Mouse (Mus musculus) C2C12 (cell line): ENCODE results near the gene Mybbp1a.

Experiments
- CEBPB ChIP-seq: IDR thresholded peaks from one replicate; pipeline ENCODE4 v1.6.1; 2011; ENCODE audit warnings: low read depth, mild to moderate bottlenecking, control low read depth, moderate library complexity
- CTCF ChIP-seq: IDR thresholded peaks from one replicate; pipeline ENCODE4 v1.5.1; 2011; ENCODE audit not compliant: control insufficient read depth, insufficient read depth, insufficient read length
- MAX ChIP-seq: IDR thresholded peaks from one replicate; pipeline ENCODE4 v1.6.1; 2011; ENCODE audit warnings: mild to moderate bottlenecking, control low read depth
- MYOG ChIP-seq: IDR thresholded peaks from one replicate; pipeline ENCODE4 v1.6.1; 2011; ENCODE audit not compliant: control insufficient read depth, insufficient read length; ENCODE audit errors: extremely low read depth
- USF1 ChIP-seq: IDR thresholded peaks from one replicate; pipeline ENCODE4 v1.6.1; 2011; ENCODE audit warnings: low read depth, mild to moderate bottlenecking, control low read depth, moderate library complexity

- no peak for TF ChIP-seq CTCF
- no peak for TF ChIP-seq MAX
- TF ChIP-seq USF1: no peak
- TF ChIP-seq MYOG: no peak
- TF ChIP-seq CEBPB: no peak
These were observed 27.4 kb downstream of the Mybbp1a start for GRCm38 (mm10) chr11:72468525-72468924.
